Mouse (Mus musculus) stomach, embryonic 15.5 days (tissue): ENCODE data around the gene Ppif. TPM values are rescaled to one million over a fixed set of nuclear protein-coding genes. Genes with fewer than 3 reads are reported as not detected.
A peak's percentile ranks its signal among the peaks of the same experiment; 100 is the strongest.

Experiments used
- ATAC-seq: fragments of 200-750 bp; cut with Nextera tagmentation; 2 replicates; pipeline ENCODE4 v1.8.0; 2017; ENCODE audit warnings: low read depth, moderate number of reproducible peaks, moderate TSS enrichment; ENCODE audit not compliant: insufficient read depth, low FRiP score
- H3K27ac ChIP-seq: fragments of 300-500 bp; sonication (generic); 2 replicates; pipeline ENCODE4 v1.5.1; 2015; ENCODE audit warnings: mild to moderate bottlenecking, inconsistent platforms
- H3K27me3 ChIP-seq: fragments of 300-500 bp; sonication (generic); replicated peaks from 2 replicates; pipeline ENCODE4 v1.6.1; 2015; ENCODE audit warnings: inconsistent platforms
- H3K36me3 ChIP-seq: fragments of 300-500 bp; sonication (generic); 2 replicates; pipeline ENCODE4 v1.6.1; 2015; ENCODE audit warnings: inconsistent platforms
- H3K4me1 ChIP-seq: fragments of 300-500 bp; sonication (generic); 2 replicates; pipeline ENCODE4 v1.6.1; 2015; ENCODE audit warnings: inconsistent platforms
- H3K4me2 ChIP-seq: fragments of 300-500 bp; sonication (generic); 2 replicates; pipeline ENCODE4 v1.6.1; 2015; ENCODE audit warnings: mild to moderate bottlenecking, inconsistent platforms
- H3K4me3 ChIP-seq: fragments of 300-500 bp; sonication (generic); replicated peaks from 2 replicates; pipeline ENCODE4 v1.5.1; 2015; ENCODE audit warnings: inconsistent platforms
- H3K9ac ChIP-seq: fragments of 300-500 bp; sonication (generic); 2 replicates; pipeline ENCODE4 v1.6.1; 2015; ENCODE audit warnings: inconsistent platforms
- H3K9me3 ChIP-seq: fragments of 300-500 bp; sonication (generic); 2 replicates; pipeline ENCODE4 v1.6.1; 2016; ENCODE audit warnings: inconsistent platforms
- WGBS: fragments of 180-500 bp; shearing (Covaris S2); methylation state at CpG from one replicate; pipeline ENCODE4 v1.1.7; 2015; 5-methylcytosine and 5-hydroxymethylcytosine counted together
- polyA plus RNA-seq: library from polyadenylated mRNA; unstranded; fragments of >200 nt; fragmentation: Nextera tagmentation; extraction: Ambion mirVana; gene quantifications from 2 replicates; pipeline ENCODE4 v1.2.1, GENCODE M21; 2015

Gene Ppif
- polyA plus RNA-seq, 1 experiment from 2014 or later: 47.7 TPM

GRCm38 (mm10) chr14:25720962-25721707, 27.2 kb downstream of the Ppif start:
- Histone ChIP-seq H3K9ac (no peak overlapping the region), H3K4me2 (no peak overlapping the region), H3K27ac (no peak overlapping the region), H3K4me3 (no peak overlapping the region), H3K4me1 (peaks cover 46% of the 10 kb centered on the region), H3K9me3 (no peaks in the 10 kb centered on the region), H3K36me3 (no peaks in the 10 kb centered on the region), H3K27me3 (no peaks in the 10 kb centered on the region)
- 75% methylated on average over 5 of the region's 5 CpGs for WGBS
- no peak for ATAC-seq

GRCm38 (mm10) chr14:25725032-25725497, 31.1 kb downstream of the Ppif start:
- no peaks in the 10 kb centered on the region for H3K9me3 ChIP-seq
- peaks cover 28% of the 10 kb centered on the region for H3K4me1 ChIP-seq
- H3K36me3 ChIP-seq: no peaks in the 10 kb centered on the region
- no peak overlapping the region for H3K9ac ChIP-seq
- no peaks in the 10 kb centered on the region for H3K27me3 ChIP-seq
- H3K27ac ChIP-seq: peak overlapping the region; percentile 74
- ATAC-seq: peak; percentile 48
- no peak overlapping the region for H3K4me2 ChIP-seq
- WGBS: 46% methylated on average over 11 of the region's 11 CpGs
- H3K4me3 ChIP-seq: no peak overlapping the region

GRCm38 (mm10) chr14:25725690-25726089, 31.7 kb downstream of the Ppif start:
- ATAC-seq: 0 out of 2 replicates have a peak, but pooled peaks have one; percentile 28

GRCm38 (mm10) chr14:25726226-25727148, 32.5 kb downstream of the Ppif start:
- no peak overlapping the region for H3K9ac ChIP-seq
- no peaks in the 10 kb centered on the region for H3K36me3 ChIP-seq
- no peaks in the 10 kb centered on the region for H3K9me3 ChIP-seq
- WGBS: 56% methylated on average over 20 of the region's 20 CpGs
- no peak overlapping the region for H3K4me2 ChIP-seq
- peak overlapping the region; percentile 74; the same call in 1 of the 2 replicates for H3K27ac ChIP-seq
- no peak overlapping the region for H3K4me3 ChIP-seq
- peaks cover 28% of the 10 kb centered on the region for H3K4me1 ChIP-seq
- no peak for ATAC-seq
- no peaks in the 10 kb centered on the region for H3K27me3 ChIP-seq

More at GRCm38 (mm10) chr14:25725690-25726089, 31.7 kb downstream of the Ppif start:
- Histone ChIP-seq H3K27ac (peak overlapping the region; percentile 74), H3K27me3 (no peaks in the 10 kb centered on the region), H3K9ac (no peak overlapping the region), H3K4me1 (peaks cover 28% of the 10 kb centered on the region), H3K36me3 (no peaks in the 10 kb centered on the region), H3K4me2 (no peak overlapping the region), H3K4me3 (no peak overlapping the region), H3K9me3 (no peaks in the 10 kb centered on the region)
- WGBS: 34% methylated on average over 4 of the region's 4 CpGs

GRCm38 (mm10) chr14:25727149-25727510, 33.2 kb downstream of the Ppif start:
- Histone ChIP-seq H3K27me3 (no peaks in the 10 kb centered on the region), H3K4me3 (no peak overlapping the region), H3K36me3 (no peaks in the 10 kb centered on the region), H3K4me2 (no peak overlapping the region), H3K4me1 (peaks cover 28% of the 10 kb centered on the region), H3K27ac (no peak overlapping the region), H3K9ac (no peak overlapping the region), H3K9me3 (no peaks in the 10 kb centered on the region)
- no peak for ATAC-seq
- WGBS: 85% methylated on average over 5 of the region's 5 CpGs

- WGBS: 43% methylated on average over 17 of the region's 17 CpGs
- H3K4me1 ChIP-seq: peaks cover 56% of the 10 kb centered on the region
- no peaks in the 10 kb centered on the region for H3K9me3 ChIP-seq
- H3K4me2 ChIP-seq: no peak overlapping the region
- no peak overlapping the region for H3K4me3 ChIP-seq
- no peaks in the 10 kb centered on the region for H3K36me3 ChIP-seq
- H3K9ac ChIP-seq: peak overlapping the region; percentile 13
- peak; percentile 15; the same call in 1 of the 2 replicates for ATAC-seq
- H3K27me3 ChIP-seq: no peaks in the 10 kb centered on the region
- peak overlapping the region; percentile 72 for H3K27ac ChIP-seq
Measured at GRCm38 (mm10) chr14:25734736-25735716, 41.1 kb downstream of the Ppif start.

- no peak for ATAC-seq
- H3K27ac ChIP-seq: peak overlapping the region; percentile 72
Measured at GRCm38 (mm10) chr14:25736140-25736539, 42.2 kb downstream of the Ppif start.

GRCm38 (mm10) chr14:25736589-25736988, 42.6 kb downstream of the Ppif start:
- ATAC-seq: peak; percentile 68; the same call in 1 of the 2 replicates
- peak overlapping the region; percentile 72 for H3K27ac ChIP-seq

More at GRCm38 (mm10) chr14:25736140-25736539, 42.2 kb downstream of the Ppif start:
- H3K9me3 ChIP-seq: no peaks in the 10 kb centered on the region
- no peak overlapping the region for H3K9ac ChIP-seq
- no peak overlapping the region for H3K4me2 ChIP-seq
- no peak overlapping the region for H3K4me3 ChIP-seq
- H3K36me3 ChIP-seq: no peaks in the 10 kb centered on the region
- peaks cover 59% of the 10 kb centered on the region for H3K4me1 ChIP-seq
- no peaks in the 10 kb centered on the region for H3K27me3 ChIP-seq
- 67% methylated on average over 3 of the region's 3 CpGs for WGBS

GRCm38 (mm10) chr14:25738591-25739001, 44.6 kb downstream of the Ppif start:
- no peak overlapping the region for H3K4me3 ChIP-seq
- WGBS: 19% methylated on average over 14 of the region's 14 CpGs
- no peak overlapping the region for H3K9ac ChIP-seq
- no peaks in the 10 kb centered on the region for H3K27me3 ChIP-seq
- H3K4me1 ChIP-seq: peaks cover 59% of the 10 kb centered on the region
- ATAC-seq: peak; percentile 32; the same call in 1 of the 2 replicates
- H3K27ac ChIP-seq: peak overlapping the region; percentile 75
- H3K4me2 ChIP-seq: no peak overlapping the region; the same call in 1 of the 2 replicates
- no peaks in the 10 kb centered on the region for H3K9me3 ChIP-seq
- H3K36me3 ChIP-seq: no peaks in the 10 kb centered on the region

More at GRCm38 (mm10) chr14:25736589-25736988, 42.6 kb downstream of the Ppif start:
- WGBS: 38% methylated on average over 6 of the region's 6 CpGs
- no peak overlapping the region for H3K9ac ChIP-seq
- H3K36me3 ChIP-seq: no peaks in the 10 kb centered on the region
- no peak overlapping the region for H3K4me3 ChIP-seq
- no peaks in the 10 kb centered on the region for H3K9me3 ChIP-seq
- no peak overlapping the region for H3K4me2 ChIP-seq
- H3K27me3 ChIP-seq: no peaks in the 10 kb centered on the region
- peaks cover 59% of the 10 kb centered on the region for H3K4me1 ChIP-seq

- WGBS: 51% methylated on average over 4 of the region's 4 CpGs
- Histone ChIP-seq H3K4me3 (no peak overlapping the region), H3K27me3 (no peaks in the 10 kb centered on the region), H3K27ac (no peak overlapping the region), H3K9ac (no peak overlapping the region), H3K4me1 (peaks cover 50% of the 10 kb centered on the region), H3K9me3 (no peaks in the 10 kb centered on the region), H3K36me3 (peaks cover 3% of the 10 kb centered on the region; the same call in 1 of the 2 replicates), H3K4me2 (no peak overlapping the region)
- no peak for ATAC-seq
Measured at GRCm38 (mm10) chr14:25739957-25740565, 46.1 kb downstream of the Ppif start.
